In the genomic region with DNA sequence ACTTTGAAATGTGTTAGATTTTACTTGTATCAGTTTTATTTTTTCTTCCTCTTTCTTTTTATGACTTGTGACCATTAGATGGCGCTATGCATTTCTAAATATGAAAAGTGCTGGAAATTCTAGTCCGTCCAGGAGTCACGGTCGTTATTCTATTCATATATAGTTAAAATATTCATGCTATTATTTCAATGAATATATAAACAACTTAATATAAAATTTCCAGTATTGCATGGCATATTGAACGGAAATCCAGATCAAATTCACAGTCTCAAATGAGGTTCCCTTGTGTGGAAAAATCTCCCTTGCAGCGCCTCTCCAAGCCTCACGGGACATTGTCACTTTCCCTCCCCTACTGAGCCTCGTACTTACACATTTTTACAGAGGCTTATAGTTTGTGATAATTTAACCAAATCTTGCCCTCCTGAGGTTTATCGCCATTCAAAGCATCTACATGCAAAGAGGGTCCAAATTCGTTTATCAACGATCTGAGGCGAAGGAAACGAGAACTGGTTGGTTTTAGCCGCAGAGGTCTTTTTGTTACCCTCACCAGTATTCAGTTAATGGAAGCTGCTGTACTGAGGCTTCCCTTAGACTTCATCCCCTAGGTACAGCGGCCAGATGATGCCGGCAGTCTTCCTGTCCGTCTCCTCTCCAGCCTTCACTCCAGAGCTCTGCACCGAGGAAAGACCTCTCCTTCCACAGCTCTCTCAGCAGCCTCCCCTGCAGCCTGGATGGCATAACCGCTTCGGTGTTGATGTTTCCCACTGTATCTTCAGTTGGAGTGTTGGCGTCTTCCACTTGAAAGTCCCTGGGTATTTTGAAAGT, we compare ENCODE assay signal across 8 mouse cellular contexts. TPM values are rescaled to one million over a fixed set of nuclear protein-coding genes. Genes with fewer than 3 reads are reported as not detected.
DNase-seq lines count a peak whose midpoint lies in the region; ATAC-seq and TF ChIP-seq lines count a peak whose summit lies in the region.

No protein-coding gene starts in this region.

- H3K4me2 ChIP-seq in hindbrain, embryonic 13.5 days = peak overlapping the region; percentile 57
- peak overlapping the region; percentile 53 for H3K4me2 ChIP-seq in stomach, postnatal 0 days (replicated peaks; ENCODE audit: low read depth)

- H3K4me1 ChIP-seq in spleen, adult 2 months (ENCODE audit: control insufficient read depth, insufficient read depth, insufficient read length) = no peaks in the 10 kb centered on the region
- no peaks in the 10 kb centered on the region; the same call in 1 of the 2 replicates for H3K4me1 ChIP-seq in hindbrain, embryonic 13.5 days (replicated peaks)
- no peaks in the 10 kb centered on the region for H3K4me1 ChIP-seq in stomach, postnatal 0 days (replicated peaks; ENCODE audit: control insufficient read depth, insufficient read depth)

- H3K27me3 ChIP-seq in spleen, adult 2 months (ENCODE audit: control insufficient read depth, insufficient read depth, low read length) = no peaks in the 10 kb centered on the region
- H3K27me3 ChIP-seq in hindbrain, embryonic 13.5 days = peaks cover 9% of the 10 kb centered on the region
- no peaks in the 10 kb centered on the region for H3K27me3 ChIP-seq in stomach, postnatal 0 days (ENCODE audit: control insufficient read depth, insufficient read depth, low read length)

- no peaks in the 10 kb centered on the region for H3K9me3 ChIP-seq in hindbrain, embryonic 13.5 days
- no peaks in the 10 kb centered on the region for H3K9me3 ChIP-seq in stomach, postnatal 0 days (ENCODE audit: control insufficient read depth, low read length)

- TF ChIP-seq POLR2A in spleen, adult 2 months (IDR thresholded peaks at IDR 0.05; ENCODE audit: low read depth, low read length) = no peak

- H3K9ac ChIP-seq in hindbrain, embryonic 13.5 days = peak overlapping the region; percentile 61
- H3K9ac ChIP-seq in stomach, postnatal 0 days (ENCODE audit: low read length) = no peak overlapping the region

- no peak for TF ChIP-seq EP300 in stomach, postnatal 0 days (optimal IDR thresholded peaks at IDR 0.05)

- H3K4me3 ChIP-seq in spleen, adult 2 months (ENCODE audit: extremely low read depth, insufficient read depth, insufficient read length) = peak overlapping the region; percentile 10
- peak overlapping the region; percentile 34 for H3K4me3 ChIP-seq in hindbrain, embryonic 13.5 days
- peak overlapping the region; percentile 35 for H3K4me3 ChIP-seq in stomach, postnatal 0 days (ENCODE audit: low read depth, low read length)

- no peak for TF ChIP-seq CTCF in spleen, adult 2 months (IDR thresholded peaks at IDR 0.05; ENCODE audit: extremely low read depth, insufficient read depth, insufficient read length, insufficient replicate concordance)
- peak; percentile 73 for TF ChIP-seq CTCF in stomach, postnatal 0 days (IDR thresholded peaks at IDR 0.05; ENCODE audit: low read depth)

- 12% methylated on average over 21 of the region's 21 CpGs for WGBS in spleen, adult 2 months
- WGBS in hindbrain, embryonic 13.5 days = 21% methylated on average over 21 of the region's 21 CpGs
- 20% methylated on average over 21 of the region's 21 CpGs for WGBS in stomach, postnatal 0 days

- H3K27ac ChIP-seq in spleen, adult 2 months (ENCODE audit: insufficient read depth, low read length) = no peak overlapping the region
- H3K27ac ChIP-seq in hindbrain, embryonic 13.5 days = no peak overlapping the region
- H3K27ac ChIP-seq in stomach, postnatal 0 days (replicated peaks) = no peak overlapping the region

- ATAC-seq in hindbrain, embryonic 13.5 days (ENCODE audit: low FRiP score) = peak; percentile 49; the same call in 1 of the 2 replicates
- ATAC-seq in stomach, postnatal 0 days (ENCODE audit: low FRiP score, low TSS enrichment) = no peak
- no peak for ATAC-seq in monocyte, adult 5-6 weeks (replicated peaks; ENCODE audit: insufficient number of reproducible peaks, low FRiP score, low TSS enrichment, poor library complexity, severe bottlenecking)

- peak in 1 of 2 experiments; percentile 23 for DNase-seq in spleen, adult 2 months (ENCODE audit: low read depth in 1 of 2, low spot score in 2 of 2)
- no peak for DNase-seq in spleen, adult 18-20 months
- DNase-seq in embryo, embryonic 11 days = peak; percentile 81
- DNase-seq in lung, postnatal 25 days (ENCODE audit: low spot score) = peak; percentile 56
- no peak for DNase-seq in stomach, postnatal 0 days (ENCODE audit: low spot score)
- no peak for DNase-seq in frontal cortex, postnatal 14 days (ENCODE audit: low spot score in 2 of 2)

- no peaks in the 10 kb centered on the region for H3K36me3 ChIP-seq in spleen, adult 2 months (ENCODE audit: control insufficient read depth, insufficient read depth, low read length)
- H3K36me3 ChIP-seq in hindbrain, embryonic 13.5 days = no peaks in the 10 kb centered on the region
- no peaks in the 10 kb centered on the region for H3K36me3 ChIP-seq in stomach, postnatal 0 days (ENCODE audit: control insufficient read depth, insufficient read depth, low read length)

RNA-seq across cellular contexts. Expression of a gene that starts 18.8 kb away (rescaled TPM):
- polyA plus RNA-seq in spleen, adult 2 months (2012; rRNA removed) = 0.14 and 0.27 TPM in 2 replicates
- 0.39 and 0.84 TPM in 2 replicates for polyA plus RNA-seq in hindbrain, embryonic 13.5 days (2015; fragmentation: Nextera tagmentation; extraction: Ambion mirVana)
- 78.3 and 83.9 TPM in 2 replicates for polyA plus RNA-seq in stomach, postnatal 0 days (2015; fragmentation: Nextera tagmentation; extraction: Ambion mirVana)
- not detected in 3 replicates for total RNA-seq in monocyte, adult 5-6 weeks (2017)

RNA-seq across cellular contexts. Expression of a gene that starts 19.6 kb away (rescaled TPM):
- 12.5 and 13.5 TPM in 2 replicates for polyA plus RNA-seq in spleen, adult 2 months (2012; rRNA removed)
- 5.6 and 6.5 TPM in 2 replicates for polyA plus RNA-seq in hindbrain, embryonic 13.5 days (2015; fragmentation: Nextera tagmentation; extraction: Ambion mirVana)
- polyA plus RNA-seq in stomach, postnatal 0 days (2015; fragmentation: Nextera tagmentation; extraction: Ambion mirVana) = 22.3 and 24.8 TPM in 2 replicates
- 140 to 209 TPM (median 154 TPM) in 3 replicates for total RNA-seq in monocyte, adult 5-6 weeks (2017)

Comparison
In these comparisons a context has a peak if more than half of its experiments do, and no peak if none do; other contexts are left out.
1. DNase-seq: peak in embryo, embryonic 11 days (single experiment) and lung, postnatal 25 days (single experiment); none in spleen, adult 18-20 months (0 of 2), stomach, postnatal 0 days (single experiment) and frontal cortex, postnatal 14 days (0 of 2).
2. RNA of a gene that starts 18.8 kb away (polyA plus RNA-seq): 78.3 to 83.9 TPM in stomach, postnatal 0 days; 0.39 to 0.84 TPM in hindbrain, embryonic 13.5 days and 0.14 to 0.27 TPM in spleen, adult 2 months; every median in the first group is over 10 times any median in the second.
3. Peak in every context shown above with its lines, with median percentiles within 50 percentile points of each other: H3K4me3 ChIP-seq.